Mouse (Mus musculus) neutrophil, adult 59 days (primary cell): ENCODE data around the gene Zbtb5. TPM values are rescaled to one million over a fixed set of nuclear protein-coding genes. Genes with fewer than 3 reads are reported as not detected.

Experiments
- total RNA-seq, 2 experiments: library from RNA; stranded (reverse); gene quantifications; 1 replicate in 1 of 2; 2 replicates in 1 of 2; pipeline ENCODE4 v1.2.4; 2023

The Zbtb5 gene
- 1 to 10 TPM; 6.2 to 8.6 TPM for total RNA-seq

DNA sequence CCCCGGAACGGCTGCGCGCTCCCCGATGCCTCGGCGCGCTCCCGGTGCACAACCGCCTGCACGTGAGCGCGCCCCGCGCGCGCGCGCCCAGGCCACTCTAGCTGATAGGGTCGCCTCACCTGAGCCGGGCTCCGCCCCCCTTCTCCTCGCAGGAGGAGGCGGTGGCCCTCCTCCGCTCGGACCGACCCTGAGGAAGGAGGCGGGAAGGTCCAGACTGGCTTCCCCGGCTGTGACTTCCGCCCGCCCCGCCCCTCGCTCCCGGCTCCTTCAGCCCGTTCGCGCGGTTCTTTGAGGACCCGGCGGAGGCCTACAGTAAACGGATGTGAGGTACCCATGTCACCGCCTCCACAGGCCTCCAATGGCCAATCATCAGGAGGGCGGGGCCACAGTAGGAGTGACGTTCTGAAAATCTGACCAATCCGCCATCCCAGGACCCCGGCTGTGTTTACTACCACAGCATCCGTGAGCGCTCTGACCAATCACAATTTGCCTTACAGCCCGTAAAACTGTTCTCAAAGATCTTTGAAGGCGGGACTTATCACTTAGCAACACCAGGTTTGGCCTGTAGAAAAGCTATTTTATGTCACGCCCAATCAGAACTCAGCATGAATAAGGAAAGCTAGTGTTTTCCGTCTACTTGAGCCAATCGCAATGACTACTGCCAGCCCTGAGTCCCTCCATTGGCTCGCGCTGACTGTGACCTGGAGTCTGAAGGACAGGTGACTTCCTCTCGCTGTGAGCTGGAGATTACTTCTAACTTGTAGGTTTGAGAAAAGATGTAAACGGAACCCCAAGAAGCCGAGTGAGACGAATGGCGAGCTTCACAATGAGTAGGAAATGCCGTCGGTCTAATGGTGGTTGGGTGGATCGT lies at the start of gene Zbtb5:
Gene Zbtb5, minus strand, starts transcription at position 308 of the 871 bp plus-strand sequence.

GRCm38 (mm10) chr4:45018452-45018980 lies 6.3 kb upstream of the Zbtb5 start, which contains the start of gene Polr1e:
TSS of gene Polr1e (plus strand) at chr4:45018583.

DNA sequence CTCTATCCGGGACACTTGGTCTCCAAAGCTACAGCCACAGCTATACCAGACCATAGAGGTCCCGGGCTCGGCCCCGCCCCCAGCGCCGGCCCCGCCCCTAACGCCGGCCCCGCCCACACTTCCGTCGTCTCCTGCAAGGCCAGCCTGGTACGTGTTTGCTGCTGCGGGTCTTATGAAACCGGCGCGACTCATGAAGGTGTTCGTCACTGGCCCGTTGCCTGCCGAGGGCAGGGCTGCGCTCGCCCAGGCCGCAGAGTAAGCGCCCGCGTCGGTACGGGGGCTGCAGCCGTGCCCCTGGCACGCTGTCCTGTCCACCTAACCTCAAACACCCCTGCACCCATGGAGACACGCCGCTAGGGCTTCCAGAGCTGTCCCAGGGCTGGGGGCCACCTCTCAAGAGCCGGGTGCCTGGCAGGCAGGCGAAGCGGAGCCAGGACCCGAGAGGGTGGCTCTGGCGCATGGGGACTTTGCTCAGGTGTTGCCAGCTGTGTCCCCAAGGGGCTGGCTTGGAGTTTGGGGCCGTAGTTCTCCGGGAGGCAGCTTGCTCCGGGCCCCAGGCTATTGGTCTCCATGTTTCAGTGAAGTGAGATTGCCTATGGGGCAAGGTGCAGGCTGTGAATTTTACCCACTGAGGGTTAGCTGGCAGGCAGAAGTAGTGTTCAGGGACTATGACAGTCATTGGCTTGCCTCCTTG lies 30.8 kb downstream of the Zbtb5 start, which contains the start of gene Grhpr:
Gene Grhpr, plus strand, starts transcription at position 116 of the 694 bp plus-strand sequence.

Other genes starting within 250 kb of the Zbtb5 start
- gene Grhpr, start 31.0 kb downstream of the Zbtb5 start, total RNA-seq = 1 to 10 TPM; 4.1 to 4.3 TPM
- gene Polr1e, start 6.2 kb upstream of the Zbtb5 start, total RNA-seq = 1 to 10 TPM; 5.0 to 9.1 TPM
- 10 to 100 TPM; 12.7 to 16.1 TPM for gene Fbxo10, start 72.2 kb upstream of the Zbtb5 start, total RNA-seq
- 10 to 100 TPM; 30.0 to 30.8 TPM for gene Tomm5, start 95.7 kb upstream of the Zbtb5 start, total RNA-seq
- gene Frmpd1, start 172.5 kb upstream of the Zbtb5 start, total RNA-seq = not detected